Mouse (Mus musculus): ENCODE results near the gene Blm.

GRCm38 (mm10) chr7:80424722-80425121, 110.2 kb downstream of the Blm start:
- TF ChIP-seq CTCF (IDR thresholded peaks at IDR 0.05; ENCODE audit: low read depth), result no peak
- no peak for TF ChIP-seq EP300 (IDR thresholded peaks at IDR 0.05; ENCODE audit: low read depth)

Data from heart, postnatal 0 days (tissue).